Mouse (Mus musculus): ENCODE results near the gene Adh1.

DNA sequence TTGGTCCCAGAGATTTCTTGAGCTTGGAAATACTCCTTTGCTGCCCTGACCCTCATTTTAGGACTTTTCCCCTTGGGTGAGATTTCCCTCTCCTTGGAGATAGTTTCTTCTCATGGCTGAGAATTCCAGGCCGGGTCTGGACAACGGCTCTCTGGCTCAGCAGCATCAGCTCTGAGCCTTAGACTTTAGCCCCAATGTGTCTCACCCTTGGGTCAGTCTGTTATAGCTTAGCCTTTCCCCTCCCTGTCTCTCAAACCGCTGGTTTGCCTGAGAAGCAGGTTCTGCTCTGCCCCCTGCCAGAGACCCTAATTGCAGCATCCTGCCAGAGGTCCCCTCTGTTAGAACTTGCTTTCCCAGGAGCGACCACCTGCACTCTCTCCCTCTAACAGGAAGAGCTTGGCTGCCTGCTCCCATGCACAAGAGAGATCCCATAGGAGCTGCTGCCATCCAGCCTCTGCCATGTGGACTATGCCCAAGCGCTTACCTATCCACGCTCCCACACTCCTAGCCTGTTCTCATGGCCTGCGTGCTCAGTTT is 16.4 kb upstream of the Adh1 start:
- TF ChIP-seq EP300 (IDR thresholded peaks at IDR 0.05; ENCODE audit: low read depth) (no peak), CTCF (IDR thresholded peaks at IDR 0.05; ENCODE audit: low read depth) (no peak)

All from heart, postnatal 0 days (tissue).